Mouse (Mus musculus) midbrain, embryonic 11.5 days (tissue): ENCODE results near the gene Reg3d. TPM values are rescaled to one million over a fixed set of nuclear protein-coding genes. Genes with fewer than 3 reads are reported as not detected.

Experiments used
- ATAC-seq: fragments of 200-750 bp; cut with Nextera tagmentation; 2 replicates; pipeline ENCODE4 v1.8.0; 2017; ENCODE audit warnings: moderate TSS enrichment, moderate library complexity; ENCODE audit not compliant: low FRiP score
- DNase-seq: peaks from one replicate; pipeline ENCODE4 v3.0.0; 2015; ENCODE audit warnings: low spot score; ENCODE audit errors: missing footprints
- H3K27ac ChIP-seq: fragments of 300-500 bp; sonication (generic); 2 replicates; pipeline ENCODE4 v1.5.1; 2014; ENCODE audit warnings: low read depth, low read length
- H3K27me3 ChIP-seq: fragments of 300-500 bp; sonication (generic); 2 replicates; pipeline ENCODE4 v1.6.1; 2014; ENCODE audit warnings: mild to moderate bottlenecking, low read length, moderate library complexity, mixed read lengths; ENCODE audit not compliant: control insufficient read depth, insufficient read depth
- H3K36me3 ChIP-seq: fragments of 300-500 bp; sonication (generic); 2 replicates; pipeline ENCODE4 v1.6.1; 2014; ENCODE audit warnings: mild to moderate bottlenecking, low read length, moderate library complexity, mixed read lengths; ENCODE audit not compliant: control insufficient read depth, insufficient read depth
- H3K4me1 ChIP-seq: fragments of 300-500 bp; sonication (generic); 2 replicates; pipeline ENCODE4 v1.6.1; 2014; ENCODE audit warnings: low read length; ENCODE audit not compliant: control insufficient read depth, insufficient read depth
- H3K4me2 ChIP-seq: fragments of 300-500 bp; sonication (generic); 2 replicates; pipeline ENCODE4 v1.6.1; 2014; ENCODE audit warnings: mild to moderate bottlenecking, moderate library complexity
- H3K4me3 ChIP-seq: fragments of 300-500 bp; sonication (generic); 2 replicates; pipeline ENCODE4 v1.5.1; 2014; ENCODE audit warnings: low read depth, low read length
- H3K9ac ChIP-seq: fragments of 300-500 bp; sonication (generic); 2 replicates; pipeline ENCODE4 v1.6.1; 2014; ENCODE audit warnings: low read length
- H3K9me3 ChIP-seq: fragments of 300-500 bp; sonication (generic); 2 replicates; pipeline ENCODE4 v1.6.1; 2016; ENCODE audit warnings: low read length; ENCODE audit not compliant: control insufficient read depth
- WGBS: fragments of 180-500 bp; shearing (Covaris S2); extraction: QIAGEN DNeasy Blood & Tissue Kit; methylation state at CpG from one replicate; pipeline ENCODE4 v1.1.7; 2014; 5-methylcytosine and 5-hydroxymethylcytosine counted together
- polyA plus RNA-seq: library from polyadenylated mRNA; unstranded; fragments of >200 nt; fragmentation: Nextera tagmentation; extraction: Ambion mirVana; gene quantifications from 2 replicates; pipeline ENCODE4 v1.2.1, GENCODE M21; 2014

Reg3d gene
- polyA plus RNA-seq, 1 experiment from 2014 or later: not detected

DNA sequence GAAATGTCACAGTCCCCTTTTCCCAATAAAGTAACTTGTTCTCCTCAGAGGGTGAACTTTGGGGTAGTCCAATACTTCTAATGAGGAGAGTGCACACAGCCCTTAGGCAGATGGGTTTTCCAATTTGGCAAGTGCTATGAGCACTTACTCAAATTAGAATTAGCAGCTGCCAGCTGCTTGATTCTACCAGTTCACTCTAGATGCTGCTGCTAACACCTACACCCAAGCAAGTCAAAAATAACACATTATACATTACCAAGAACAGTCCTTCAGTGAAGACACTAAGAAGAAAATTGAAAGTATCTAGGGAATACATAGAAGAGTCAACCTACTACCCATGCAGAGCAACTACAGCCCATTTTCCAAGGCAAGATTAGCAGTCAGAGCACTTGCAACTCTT lies 38.4 kb downstream of the Reg3d start:
- Histone ChIP-seq H3K27ac (no peak overlapping the region), H3K4me2 (no peak overlapping the region), H3K36me3 (no peaks in the 10 kb centered on the region), H3K9ac (no peak overlapping the region), H3K9me3 (no peaks in the 10 kb centered on the region), H3K4me1 (no peaks in the 10 kb centered on the region), H3K4me3 (no peak overlapping the region), H3K27me3 (no peaks in the 10 kb centered on the region)
- DNase-seq: no peak
- no peak for ATAC-seq

DNA sequence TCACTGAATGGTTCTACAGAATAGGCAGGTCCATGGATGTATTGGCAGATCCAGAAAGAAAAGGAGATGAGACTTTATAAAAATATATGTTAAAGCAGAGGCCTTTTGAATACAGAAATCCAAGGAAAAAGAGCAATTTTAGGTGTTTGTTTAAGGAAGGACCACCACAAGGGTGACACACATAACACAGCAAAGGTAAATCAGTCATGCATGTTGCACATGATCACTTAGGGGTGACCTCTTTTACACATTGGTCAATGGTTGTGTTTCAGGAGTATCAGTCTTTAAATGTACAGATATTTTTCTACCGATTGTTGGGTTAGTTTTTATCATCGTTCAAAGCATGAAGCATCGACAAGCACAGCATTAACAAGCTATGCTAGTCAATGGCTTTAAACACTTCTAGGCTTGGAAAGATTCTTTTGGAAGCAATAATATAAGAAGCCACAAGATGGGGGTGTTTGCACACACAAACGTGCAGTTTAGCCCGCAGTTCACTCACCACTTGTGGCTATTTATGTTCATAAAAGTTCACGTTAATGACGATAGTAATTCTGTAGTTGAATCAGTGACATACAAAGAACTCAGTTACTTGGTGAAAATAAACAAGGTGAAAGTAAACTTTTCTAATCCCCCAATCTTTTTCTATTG lies 46.6 kb downstream of the Reg3d start:
- Histone ChIP-seq H3K27ac (no peak overlapping the region), H3K4me1 (no peaks in the 10 kb centered on the region), H3K27me3 (no peaks in the 10 kb centered on the region), H3K9ac (no peak overlapping the region), H3K4me2 (no peak overlapping the region), H3K9me3 (no peaks in the 10 kb centered on the region), H3K4me3 (no peak overlapping the region), H3K36me3 (no peaks in the 10 kb centered on the region)
- DNase-seq (peak; percentile 93), ATAC-seq (peak; percentile 64; the same call in 1 of the 2 replicates)
- WGBS: 43% methylated on average over 7 of the region's 7 CpGs

DNA sequence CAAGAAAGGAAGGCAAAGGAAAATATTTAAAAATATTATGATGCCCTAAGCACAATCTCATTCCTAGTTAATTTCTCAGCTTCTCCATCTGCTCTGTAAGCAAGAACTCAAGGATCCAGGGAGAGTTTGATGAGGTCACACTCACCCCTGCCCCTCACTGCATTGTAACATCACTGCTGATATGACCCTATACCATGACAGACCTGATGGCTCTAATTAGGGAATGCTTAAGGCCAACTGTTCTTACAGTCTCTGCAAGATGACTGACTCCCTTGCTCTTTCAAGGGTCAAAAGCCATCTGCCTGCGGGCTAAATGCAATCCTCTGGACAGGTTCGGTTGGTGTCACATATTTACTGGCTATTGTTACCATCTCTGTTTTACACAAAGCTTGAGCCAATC lies 49.5 kb downstream of the Reg3d start:
- Histone ChIP-seq H3K4me2 (no peak overlapping the region), H3K36me3 (no peaks in the 10 kb centered on the region), H3K4me1 (no peaks in the 10 kb centered on the region), H3K9ac (no peak overlapping the region), H3K27ac (no peak overlapping the region), H3K4me3 (no peak overlapping the region), H3K27me3 (no peaks in the 10 kb centered on the region), H3K9me3 (no peaks in the 10 kb centered on the region)
- 57% methylated on average over 2 of the region's 2 CpGs for WGBS
- DNase-seq (no peak), ATAC-seq (peak; percentile 56; the same call in 1 of the 2 replicates)

DNA sequence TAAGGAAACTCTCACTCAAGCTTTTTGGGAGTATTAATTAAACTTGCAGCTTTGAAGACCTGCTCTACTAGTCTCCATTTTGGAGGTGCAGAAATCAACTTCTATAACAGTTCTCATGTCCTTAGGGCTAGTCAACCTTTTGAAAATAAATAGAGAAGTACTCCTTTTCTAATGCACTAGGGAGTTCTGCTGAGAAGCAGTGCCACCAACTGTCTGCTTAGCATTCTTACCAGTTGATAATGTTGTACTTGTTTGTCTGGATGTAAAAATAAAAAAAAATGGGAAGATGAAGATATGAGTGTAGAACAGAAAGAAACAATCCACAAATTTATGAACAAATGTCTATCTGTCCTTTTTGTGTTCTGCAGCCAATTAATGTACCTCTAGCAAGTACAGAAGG lies 50.9 kb downstream of the Reg3d start:
- ATAC-seq: no peak
- Histone ChIP-seq H3K4me2 (no peak overlapping the region), H3K9ac (no peak overlapping the region), H3K27ac (no peak overlapping the region), H3K4me3 (no peak overlapping the region), H3K4me1 (no peaks in the 10 kb centered on the region), H3K36me3 (no peaks in the 10 kb centered on the region), H3K9me3 (no peaks in the 10 kb centered on the region), H3K27me3 (no peaks in the 10 kb centered on the region)
- no peak for DNase-seq

Other genes starting within 250 kb of the Reg3d start
- gene Reg3b, start 8.2 kb downstream of the Reg3d start, polyA plus RNA-seq: not detected in 2 replicates
- gene Reg3a, start 1.8 kb upstream of the Reg3d start, polyA plus RNA-seq: not detected in 2 replicates
- not detected in 2 replicates for gene Reg2, start 16.8 kb upstream of the Reg3d start, polyA plus RNA-seq
- gene Reg1, start 43.8 kb upstream of the Reg3d start, polyA plus RNA-seq: not detected in 2 replicates
- not detected in 2 replicates for gene Reg3g, start 90.0 kb upstream of the Reg3d start, polyA plus RNA-seq